Mouse (Mus musculus) megakaryocyte, embryonic 14.5 days (primary cell): ENCODE measurements at regions not wholly inside any gene's neighbourhood (a gene's known extent, or its start where the extent isn't known, plus 50 kb on each side); places are given as distances from the start of the nearest gene placed in this dataset.

Experiments
- FLI1 ChIP-seq: IDR thresholded peaks from 2 replicates; pipeline ENCODE4 v1.6.1; 2012; ENCODE audit warnings: low read length, inconsistent platforms, mixed read lengths
- GATA1 ChIP-seq: IDR thresholded peaks from 3 replicates; pipeline ENCODE4 v1.6.1; 2012; ENCODE audit warnings: mixed read lengths, low read length, inconsistent platforms, borderline replicate concordance

DNA sequence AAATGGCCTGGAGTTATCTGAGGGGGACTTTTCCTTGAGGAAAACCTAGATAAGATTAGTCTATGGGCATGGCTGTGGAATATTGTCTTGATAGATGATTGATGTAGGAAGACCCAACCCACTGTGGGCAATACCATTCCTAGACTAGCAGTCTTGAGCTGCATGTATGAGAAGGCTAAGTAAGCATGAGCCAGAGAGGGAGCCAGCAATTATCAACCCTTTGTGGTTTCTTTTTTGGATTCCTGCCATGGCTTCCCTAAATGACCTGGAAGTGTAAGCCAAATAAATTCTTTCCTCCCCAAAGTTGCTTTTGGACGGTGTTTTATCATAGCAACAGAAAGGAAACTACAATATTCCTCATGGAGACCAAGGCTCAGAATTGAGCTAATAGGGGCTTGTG, 253.7 kb upstream of the Dpp6 start:
- TF ChIP-seq GATA1 (no peak), FLI1 (no peak)
